Mouse (Mus musculus): Measurements from ENCODE around the gene Tbl3. TPM values are rescaled to one million over a fixed set of nuclear protein-coding genes. Genes with fewer than 3 reads are reported as not detected.
A peak's percentile ranks its signal among the peaks of the same experiment; 100 is the strongest.

The Tbl3 gene
- polyA plus RNA-seq, 1 experiment from 2014 or later: 67.8 TPM

- Histone ChIP-seq H3K4me3 (ENCODE audit: low read depth, low read length) (peak within 1 kb of the TSS; percentile 72), H3K27ac (ENCODE audit: low read length) (peak within 1 kb of the TSS; percentile 55; the same call in 1 of the 2 replicates), H3K4me1 (ENCODE audit: control insufficient read depth, insufficient read depth, low read length) (peaks cover 17% of the 10 kb centered on the region; the same call in 1 of the 2 replicates), H3K36me3 (ENCODE audit: control insufficient read depth, insufficient read depth, low read length) (peaks cover 3% of the 10 kb centered on the region; the same call in 1 of the 2 replicates), H3K9ac (replicated peaks; ENCODE audit: low read depth, low read length) (peak within 1 kb of the TSS; percentile 74), H3K4me2 (replicated peaks; ENCODE audit: low read depth, low read length) (peak within 1 kb of the TSS; percentile 97), H3K9me3 (ENCODE audit: control insufficient read depth, low read depth, low read length) (no peaks in the 10 kb centered on the region), H3K27me3 (ENCODE audit: control insufficient read depth, insufficient read depth, low read length) (no peaks in the 10 kb centered on the region)
- peak; percentile 64 for ATAC-seq (ENCODE audit: insufficient number of reproducible peaks, insufficient read depth, low FRiP score, low read depth)
- under 1% methylated on average over 30 of the region's 41 CpGs for WGBS
Measured at GRCm38 (mm10) chr17:24650070-24650616, 57.3 kb downstream of the Tbl3 start, which contains the start of gene Slc9a3r2. TSS of gene Slc9a3r2 (minus strand) at chr17:24650327.

- Histone ChIP-seq H3K9ac (replicated peaks; ENCODE audit: low read depth, low read length) (peak overlapping the region; percentile 74), H3K4me1 (ENCODE audit: control insufficient read depth, insufficient read depth, low read length) (peaks cover 22% of the 10 kb centered on the region), H3K4me2 (replicated peaks; ENCODE audit: low read depth, low read length) (peak overlapping the region; percentile 97), H3K4me3 (ENCODE audit: low read depth, low read length) (peak overlapping the region; percentile 72), H3K36me3 (ENCODE audit: control insufficient read depth, insufficient read depth, low read length) (peaks cover 3% of the 10 kb centered on the region; the same call in 1 of the 2 replicates), H3K9me3 (ENCODE audit: control insufficient read depth, low read depth, low read length) (no peaks in the 10 kb centered on the region), H3K27me3 (ENCODE audit: control insufficient read depth, insufficient read depth, low read length) (no peaks in the 10 kb centered on the region), H3K27ac (ENCODE audit: low read length) (peak overlapping the region; percentile 55; the same call in 1 of the 2 replicates)
- WGBS: under 1% methylated on average over 35 of the region's 35 CpGs
- ATAC-seq (ENCODE audit: insufficient number of reproducible peaks, insufficient read depth, low FRiP score, low read depth): peak; percentile 16; the same call in 1 of the 2 replicates
Measured at GRCm38 (mm10) chr17:24649581-24650069, 57.8 kb downstream of the Tbl3 start.

- Histone ChIP-seq H3K27me3 (ENCODE audit: control insufficient read depth, insufficient read depth, low read length) (no peaks in the 10 kb centered on the region), H3K9ac (replicated peaks; ENCODE audit: low read depth, low read length) (no peak overlapping the region), H3K27ac (ENCODE audit: low read length) (no peak overlapping the region), H3K4me2 (replicated peaks; ENCODE audit: low read depth, low read length) (peak overlapping the region; percentile 97), H3K9me3 (ENCODE audit: control insufficient read depth, low read depth, low read length) (no peaks in the 10 kb centered on the region), H3K4me1 (ENCODE audit: control insufficient read depth, insufficient read depth, low read length) (peaks cover 30% of the 10 kb centered on the region), H3K4me3 (ENCODE audit: low read depth, low read length) (peak overlapping the region; percentile 72), H3K36me3 (ENCODE audit: control insufficient read depth, insufficient read depth, low read length) (peaks cover 3% of the 10 kb centered on the region; the same call in 1 of the 2 replicates)
- 76% methylated on average over 10 of the region's 10 CpGs for WGBS
- ATAC-seq (ENCODE audit: insufficient number of reproducible peaks, insufficient read depth, low FRiP score, low read depth): no peak
Measured at GRCm38 (mm10) chr17:24648731-24649377, 58.6 kb downstream of the Tbl3 start.

Other genes with a start within 250 kb of the Tbl3 start
- gene E4f1, start 237.3 kb downstream of the Tbl3 start, polyA plus RNA-seq (2014; fragmentation: Nextera tagmentation; extraction: Ambion mirVana): 25.1 and 28.5 TPM in 2 replicates
- 51.7 and 57.0 TPM in 2 replicates for gene Pgp, start 237.3 kb downstream of the Tbl3 start, polyA plus RNA-seq (2014; fragmentation: Nextera tagmentation; extraction: Ambion mirVana)
- gene Bricd5, start 233.8 kb downstream of the Tbl3 start, polyA plus RNA-seq (2014; fragmentation: Nextera tagmentation; extraction: Ambion mirVana): 0.56 TPM in 1 of 2 replicates, not detected in the other
- 39.7 and 46.2 TPM in 2 replicates for gene Mlst8, start 228.6 kb downstream of the Tbl3 start, polyA plus RNA-seq (2014; fragmentation: Nextera tagmentation; extraction: Ambion mirVana)
- gene Caskin1, start 219.1 kb downstream of the Tbl3 start, polyA plus RNA-seq (2014; fragmentation: Nextera tagmentation; extraction: Ambion mirVana): 2.7 and 3.8 TPM in 2 replicates
- gene Traf7, start 179.7 kb downstream of the Tbl3 start, polyA plus RNA-seq (2014; fragmentation: Nextera tagmentation; extraction: Ambion mirVana): 87.6 and 97.3 TPM in 2 replicates
- gene Rab26, start 173.4 kb downstream of the Tbl3 start, polyA plus RNA-seq (2014; fragmentation: Nextera tagmentation; extraction: Ambion mirVana): 3.0 and 3.2 TPM in 2 replicates
- gene Pkd1, start 157.8 kb downstream of the Tbl3 start, polyA plus RNA-seq (2014; fragmentation: Nextera tagmentation; extraction: Ambion mirVana): 27.3 and 35.9 TPM in 2 replicates
- gene Tsc2, start 75.0 kb downstream of the Tbl3 start, polyA plus RNA-seq (2014; fragmentation: Nextera tagmentation; extraction: Ambion mirVana): 57.1 and 57.7 TPM in 2 replicates
- 18.1 and 19.6 TPM in 2 replicates for gene Nthl1, start 75.0 kb downstream of the Tbl3 start, polyA plus RNA-seq (2014; fragmentation: Nextera tagmentation; extraction: Ambion mirVana)
- 44.9 and 47.7 TPM in 2 replicates for gene Slc9a3r2, start 57.3 kb downstream of the Tbl3 start, polyA plus RNA-seq (2014; fragmentation: Nextera tagmentation; extraction: Ambion mirVana)
- gene Npw, start 49.2 kb downstream of the Tbl3 start, polyA plus RNA-seq (2014; fragmentation: Nextera tagmentation; extraction: Ambion mirVana): 0.42 and 0.90 TPM in 2 replicates
- 24.8 and 26.5 TPM in 2 replicates for gene Zfp598, start 38.0 kb downstream of the Tbl3 start, polyA plus RNA-seq (2014; fragmentation: Nextera tagmentation; extraction: Ambion mirVana)
- gene Syngr3, start 17.7 kb downstream of the Tbl3 start, polyA plus RNA-seq (2014; fragmentation: Nextera tagmentation; extraction: Ambion mirVana): 5.6 and 6.3 TPM in 2 replicates
- gene Gfer, start 11.5 kb downstream of the Tbl3 start, polyA plus RNA-seq (2014; fragmentation: Nextera tagmentation; extraction: Ambion mirVana): 38.5 and 40.8 TPM in 2 replicates
- 3.2 and 3.8 TPM in 2 replicates for gene Noxo1, start 11.4 kb downstream of the Tbl3 start, polyA plus RNA-seq (2014; fragmentation: Nextera tagmentation; extraction: Ambion mirVana)
- gene Rnf151, start 10.4 kb upstream of the Tbl3 start, polyA plus RNA-seq (2014; fragmentation: Nextera tagmentation; extraction: Ambion mirVana): not detected in 2 replicates
- 1,483 and 1,587 TPM in 2 replicates for gene Rps2, start 10.5 kb upstream of the Tbl3 start, polyA plus RNA-seq (2014; fragmentation: Nextera tagmentation; extraction: Ambion mirVana)
- 226 and 259 TPM in 2 replicates for gene Ndufb10, start 16.8 kb upstream of the Tbl3 start, polyA plus RNA-seq (2014; fragmentation: Nextera tagmentation; extraction: Ambion mirVana)
- gene Rpl3l, start 20.2 kb upstream of the Tbl3 start, polyA plus RNA-seq (2014; fragmentation: Nextera tagmentation; extraction: Ambion mirVana): 0.26 TPM in 1 of 2 replicates, not detected in the other
- gene Msrb1, start 29.0 kb upstream of the Tbl3 start, polyA plus RNA-seq (2014; fragmentation: Nextera tagmentation; extraction: Ambion mirVana): 40.3 and 41.3 TPM in 2 replicates
- 1.1 and 1.5 TPM in 2 replicates for gene Hs3st6, start 45.3 kb upstream of the Tbl3 start, polyA plus RNA-seq (2014; fragmentation: Nextera tagmentation; extraction: Ambion mirVana)
- not detected in 2 replicates for gene Meiob, start 96.6 kb upstream of the Tbl3 start, polyA plus RNA-seq (2014; fragmentation: Nextera tagmentation; extraction: Ambion mirVana)
- 31.7 and 35.2 TPM in 2 replicates for gene Hagh, start 132.5 kb upstream of the Tbl3 start, polyA plus RNA-seq (2014; fragmentation: Nextera tagmentation; extraction: Ambion mirVana)
- gene Fahd1, start 142.7 kb upstream of the Tbl3 start, polyA plus RNA-seq (2014; fragmentation: Nextera tagmentation; extraction: Ambion mirVana): 21.6 and 26.0 TPM in 2 replicates
- gene Igfals, start 158.3 kb upstream of the Tbl3 start, polyA plus RNA-seq (2014; fragmentation: Nextera tagmentation; extraction: Ambion mirVana): 1.1 and 1.5 TPM in 2 replicates
- gene Nubp2, start 178.7 kb upstream of the Tbl3 start, polyA plus RNA-seq (2014; fragmentation: Nextera tagmentation; extraction: Ambion mirVana): 48.1 and 49.0 TPM in 2 replicates
- 32.9 and 36.4 TPM in 2 replicates for gene Spsb3, start 179.0 kb upstream of the Tbl3 start, polyA plus RNA-seq (2014; fragmentation: Nextera tagmentation; extraction: Ambion mirVana)
- 18.9 and 27.8 TPM in 2 replicates for gene Eme2, start 187.4 kb upstream of the Tbl3 start, polyA plus RNA-seq (2014; fragmentation: Nextera tagmentation; extraction: Ambion mirVana)
- gene Mrps34, start 187.5 kb upstream of the Tbl3 start, polyA plus RNA-seq (2014; fragmentation: Nextera tagmentation; extraction: Ambion mirVana): 84.7 and 85.6 TPM in 2 replicates
- 72.7 and 76.7 TPM in 2 replicates for gene Nme3, start 188.8 kb upstream of the Tbl3 start, polyA plus RNA-seq (2014; fragmentation: Nextera tagmentation; extraction: Ambion mirVana)
- gene Mapk8ip3, start 229.3 kb upstream of the Tbl3 start, polyA plus RNA-seq (2014; fragmentation: Nextera tagmentation; extraction: Ambion mirVana): 40.9 and 42.9 TPM in 2 replicates